Comparison of ENCODE assay signal across 8 mouse cellular contexts in genomic region chr5:129778348-129778995, GRCm38 (mm10). TPM values are rescaled to one million over a fixed set of nuclear protein-coding genes. Genes with fewer than 3 reads are reported as not detected.
DNase-seq lines count a peak whose midpoint lies in the region; ATAC-seq and TF ChIP-seq lines count a peak whose summit lies in the region.

No protein-coding gene starts in this region.

- no peak for DNase-seq in gastrocnemius, adult 2 months
- DNase-seq in gastrocnemius, adult 18-20 months (ENCODE audit: low spot score): no peak
- DNase-seq in 416B (ENCODE audit: low read depth): peak; percentile 37
- peak in 1 of 3 experiments; percentile 24 for DNase-seq in liver, embryonic 14.5 days (ENCODE audit: low read depth in 3 of 3, low spot score in 3 of 3)
- DNase-seq in urinary bladder, postnatal 25 days (ENCODE audit: low spot score): no peak
- DNase-seq in retina, postnatal 1 day: no peak
- DNase-seq in urinary bladder, adult 2 months (ENCODE audit: low spot score): no peak

- H3K27ac ChIP-seq in gastrocnemius, adult 2 months: peak overlapping the region; percentile 81
- H3K27ac ChIP-seq in forebrain, embryonic 13.5 days: no peak overlapping the region
- peak overlapping the region; percentile 44; the same call in 1 of the 2 replicates for H3K27ac ChIP-seq in liver, embryonic 14.5 days

- WGBS in forebrain, embryonic 13.5 days: 40% methylated on average over 11 of the region's 11 CpGs
- 29% methylated on average over 11 of the region's 11 CpGs for WGBS in liver, embryonic 14.5 days (ENCODE audit: insufficient replicate concordance)

- TF ChIP-seq EP300 in liver, embryonic 14.5 days (IDR thresholded peaks at IDR 0.05; ENCODE audit: low read depth): no peak

- peak overlapping the region; percentile 81 for H3K4me3 ChIP-seq in gastrocnemius, adult 2 months
- H3K4me3 ChIP-seq in forebrain, embryonic 13.5 days: peak overlapping the region; percentile 54
- peak overlapping the region; percentile 78 to 80 for H3K4me3 ChIP-seq in liver, embryonic 14.5 days (ENCODE audit: insufficient read depth in 1 of 2, low read depth in 2 of 2, low read length in 2 of 2)

- H3K9me3 ChIP-seq in forebrain, embryonic 13.5 days (replicated peaks): no peaks in the 10 kb centered on the region
- no peaks in the 10 kb centered on the region for H3K9me3 ChIP-seq in liver, embryonic 14.5 days (ENCODE audit: control insufficient read depth, low read length)

- H3K9ac ChIP-seq in forebrain, embryonic 13.5 days: peak overlapping the region; percentile 73
- H3K9ac ChIP-seq in liver, embryonic 14.5 days (replicated peaks): peak overlapping the region; percentile 81

- intact Hi-C loops in gastrocnemius, adult 2 months (cut with DNase I): no loop called here

- H3K4me1 ChIP-seq in forebrain, embryonic 13.5 days: peaks cover 11% of the 10 kb centered on the region
- H3K4me1 ChIP-seq in liver, embryonic 14.5 days (replicated peaks; ENCODE audit: control insufficient read depth in 2 of 2, insufficient read depth in 2 of 2, low read length in 1 of 2): peaks cover 7% of the 10 kb centered on the region in 2 experiments; a peak in 2 of 4 replicates

- no peak for ATAC-seq in forebrain, embryonic 13.5 days
- no peak; the same call in 1 of the 2 replicates for ATAC-seq in liver, embryonic 14.5 days (ENCODE audit: insufficient read depth)

- TF ChIP-seq CTCF in gastrocnemius, adult 2 months (IDR thresholded peaks at IDR 0.05): no peak
- no peak for TF ChIP-seq CTCF in liver, embryonic 14.5 days (IDR thresholded peaks at IDR 0.05; ENCODE audit: low read depth)

- no peaks in the 10 kb centered on the region for H3K36me3 ChIP-seq in forebrain, embryonic 13.5 days (ENCODE audit: poor library complexity, severe bottlenecking)
- no peaks in the 10 kb centered on the region for H3K36me3 ChIP-seq in liver, embryonic 14.5 days (replicated peaks; ENCODE audit: control insufficient read depth, insufficient read depth, low read depth)

- H3K4me2 ChIP-seq in forebrain, embryonic 13.5 days: peak overlapping the region; percentile 83
- H3K4me2 ChIP-seq in liver, embryonic 14.5 days (ENCODE audit: low read depth): peak overlapping the region; percentile 91

- H3K27me3 ChIP-seq in forebrain, embryonic 13.5 days: no peaks in the 10 kb centered on the region
- no peaks in the 10 kb centered on the region for H3K27me3 ChIP-seq in liver, embryonic 14.5 days (ENCODE audit: control insufficient read depth, insufficient read depth, low read length)

RNA-seq across cellular contexts. Expression of gene Psph, which starts 8.8 kb away (rescaled TPM):
- total RNA-seq in gastrocnemius, adult 2 months (2021): 10 to 100 TPM; 13.0 to 15.4 TPM
- total RNA-seq in gastrocnemius, adult 18-20 months (2021): 10 to 100 TPM; 13.2 to 14.4 TPM
- polyA plus RNA-seq in forebrain, embryonic 13.5 days (2015; fragmentation: Nextera tagmentation; extraction: Ambion mirVana): 48.2 and 55.1 TPM in 2 replicates
- 33.3 and 33.6 TPM in 2 replicates for polyA plus RNA-seq in liver, embryonic 14.5 days (2012; rRNA removed)
- polyA plus RNA-seq in liver, embryonic 14.5 days (2014; fragmentation: Nextera tagmentation; extraction: Ambion mirVana): 71.2 and 75.5 TPM in 2 replicates
- polyA plus RNA-seq in urinary bladder, adult 2 months (2012; rRNA removed): 10.5 and 13.2 TPM in 2 replicates

RNA-seq across cellular contexts. Expression of gene Nipsnap2, which starts 53.6 kb away (rescaled TPM):
- 100 to 1,000 TPM; 500 to 681 TPM for total RNA-seq in gastrocnemius, adult 2 months (2021)
- total RNA-seq in gastrocnemius, adult 18-20 months (2021): 100 to 1,000 TPM; 539 to 562 TPM
- 83.0 and 88.7 TPM in 2 replicates for polyA plus RNA-seq in forebrain, embryonic 13.5 days (2015; fragmentation: Nextera tagmentation; extraction: Ambion mirVana)
- polyA plus RNA-seq in liver, embryonic 14.5 days (2012; rRNA removed): 8.5 and 15.9 TPM in 2 replicates
- 22.6 and 22.8 TPM in 2 replicates for polyA plus RNA-seq in liver, embryonic 14.5 days (2014; fragmentation: Nextera tagmentation; extraction: Ambion mirVana)
- polyA plus RNA-seq in urinary bladder, adult 2 months (2012; rRNA removed): 73.3 and 82.2 TPM in 2 replicates
